Mouse (Mus musculus) spleen, postnatal 36 days (tissue): ENCODE measurements around the gene Pabpc1l.
A peak's percentile ranks its signal among the peaks of the same experiment; 100 is the strongest.
"Not testable (repeated sequence)": the region's sequence is repeated elsewhere in the genome, so short reads cannot be mapped to it uniquely, and the experiment has no call there.

Experiments used
- DNase-seq, 2 experiments: peaks; one replicate each; pipeline ENCODE4 v3.0.0; 2022; ENCODE audit warnings: low spot score in 2 of 2, mixed read lengths in 1 of 2

The Pabpc1l gene

GRCm38 (mm10) chr2:164038407-164039028, 13.3 kb downstream of the Pabpc1l start:
- no peak for DNase-seq

GRCm38 (mm10) chr2:164040949-164041348, 15.7 kb downstream of the Pabpc1l start:
- peak in 1 of 2 experiments; percentile 15 for DNase-seq

- no peak for DNase-seq
Measured at GRCm38 (mm10) chr2:164041523-164041922, 16.3 kb downstream of the Pabpc1l start.

GRCm38 (mm10) chr2:164047197-164047690, 22.0 kb downstream of the Pabpc1l start:
- peak; percentile 57 to 66 for DNase-seq

GRCm38 (mm10) chr2:164053767-164054166, 28.5 kb downstream of the Pabpc1l start:
- DNase-seq = no peak

GRCm38 (mm10) chr2:164054671-164055070, 29.4 kb downstream of the Pabpc1l start:
- DNase-seq = no peak

GRCm38 (mm10) chr2:164059634-164060235, 34.5 kb downstream of the Pabpc1l start:
- DNase-seq = no peak

- peak in 1 of 2 experiments; percentile 34 for DNase-seq
Measured at GRCm38 (mm10) chr2:164070142-164070764, 45.0 kb downstream of the Pabpc1l start, which contains the start of gene Stk4. Gene Stk4, plus strand, starts transcription at chr2:164070322.

GRCm38 (mm10) chr2:164070765-164071436, 45.7 kb downstream of the Pabpc1l start, which contains the start of gene Tomm34:
Gene Tomm34, minus strand, starts transcription at chr2:164071169.
- DNase-seq = peak; percentile 96

GRCm38 (mm10) chr2:164071437-164071820, 46.2 kb downstream of the Pabpc1l start:
- DNase-seq = not testable (repeated sequence)

GRCm38 (mm10) chr2:164072109-164072508, 46.9 kb downstream of the Pabpc1l start:
- DNase-seq = no peak

- DNase-seq = no peak
Measured at GRCm38 (mm10) chr2:164073120-164073519, 47.9 kb downstream of the Pabpc1l start.

- DNase-seq = peak; percentile 98 to 99
Measured at GRCm38 (mm10) chr2:164073918-164074578, 48.8 kb downstream of the Pabpc1l start.

- peak; percentile 74 to 77 for DNase-seq
Measured at GRCm38 (mm10) chr2:164075088-164075487, 49.8 kb downstream of the Pabpc1l start.

- DNase-seq = no peak
Measured at GRCm38 (mm10) chr2:164076874-164077425, 51.7 kb downstream of the Pabpc1l start.

GRCm38 (mm10) chr2:164077875-164078274, 52.6 kb downstream of the Pabpc1l start:
- no peak for DNase-seq

- peak; percentile 75 to 77 for DNase-seq
Measured at GRCm38 (mm10) chr2:164079488-164079887, 54.2 kb downstream of the Pabpc1l start.

GRCm38 (mm10) chr2:164081577-164081976, 56.3 kb downstream of the Pabpc1l start:
- no peak for DNase-seq

- no peak for DNase-seq
Measured at GRCm38 (mm10) chr2:164082175-164082574, 56.9 kb downstream of the Pabpc1l start.

- peak; percentile 91 to 92 for DNase-seq
Measured at GRCm38 (mm10) chr2:164083609-164084341, 58.5 kb downstream of the Pabpc1l start.

GRCm38 (mm10) chr2:164084342-164084700, 59.1 kb downstream of the Pabpc1l start:
- peak; percentile 74 to 75 for DNase-seq
